Mouse (Mus musculus) heart, adult 2 months (tissue): ENCODE measurements around the gene Dhrs11. TPM values are rescaled to one million over a fixed set of nuclear protein-coding genes. Genes with fewer than 3 reads are reported as not detected.
A peak's percentile ranks its signal among the peaks of the same experiment; 100 is the strongest.

Source experiments
- DNase-seq, 2 experiments: peaks; one replicate each; pipeline ENCODE4 v3.0.0; 2021
- H3K27ac ChIP-seq: fragments of 200-600 bp; 2 replicates; pipeline ENCODE4 v1.8.1; 2022
- H3K27me3 ChIP-seq: fragments of 200-500 bp; 2 replicates; pipeline ENCODE4 v1.6.1; 2012; ENCODE audit warnings: mild to moderate bottlenecking, low read length, inconsistent platforms, mixed read lengths; ENCODE audit not compliant: control insufficient read depth, insufficient read depth
- H3K36me3 ChIP-seq: fragments of 200-500 bp; 2 replicates; pipeline ENCODE4 v1.6.1; 2012; ENCODE audit warnings: low read length, inconsistent platforms; ENCODE audit not compliant: control insufficient read depth, insufficient read depth
- H3K4me1 ChIP-seq: fragments of 200-500 bp; 2 replicates; pipeline ENCODE4 v1.6.1; 2011; ENCODE audit warnings: low read length; ENCODE audit not compliant: control insufficient read depth, insufficient read depth
- H3K4me3 ChIP-seq: fragments of 200-600 bp; 2 replicates; pipeline ENCODE4 v1.8.1; 2022
- H3K79me2 ChIP-seq: fragments of 200-500 bp; replicated peaks from 2 replicates; pipeline ENCODE4 v1.6.1; 2012; ENCODE audit warnings: mild to moderate bottlenecking, inconsistent platforms, low read length, moderate library complexity, mixed read lengths; ENCODE audit not compliant: control insufficient read depth, insufficient read depth
- H3K9ac ChIP-seq: fragments of 200-500 bp; 2 replicates; pipeline ENCODE4 v1.6.1; 2012; ENCODE audit warnings: low read depth, mild to moderate bottlenecking, control low read depth, inconsistent platforms, low read length, mixed read lengths
- CTCF ChIP-seq: fragments of 200-600 bp; IDR thresholded peaks from 2 replicates; pipeline ENCODE4 v1.8.1; 2022; ENCODE audit warnings: antibody characterized with exemption, mild to moderate bottlenecking, moderate library complexity
- EP300 ChIP-seq: fragments of 200-500 bp; IDR thresholded peaks from 2 replicates; pipeline ENCODE4 v1.6.1; 2011; ENCODE audit warnings: low read depth, low read length, control low read depth; ENCODE audit not compliant: insufficient read depth
- POLR2A ChIP-seq: fragments of 200-500 bp; IDR thresholded peaks from 2 replicates; pipeline ENCODE4 v1.6.1; 2011; ENCODE audit warnings: mild to moderate bottlenecking, low read depth, low read length, control low read depth; ENCODE audit not compliant: insufficient read depth
- WGBS: fragments of 180-500 bp; shearing (Covaris S2); methylation state at CpG from one replicate; pipeline ENCODE4 v1.1.7; 2018; 5-methylcytosine and 5-hydroxymethylcytosine counted together
- intact Hi-C: fragments of 180-260 bp; cut with DNase I; formaldehyde crosslinking; loops from one replicate; pipeline ENCODE4 v1.15.1; 2025
- polyA plus RNA-seq: library from polyadenylated mRNA; depleted of rRNA; stranded (reverse); fragments of >200 nt; gene quantifications from 2 replicates; pipeline ENCODE4 v1.2.3, GENCODE M21; 2012
- total RNA-seq, 2 experiments: library from RNA; stranded (reverse); gene quantifications; 2 replicates each; pipeline ENCODE4 v1.2.3; 2021

Dhrs11 gene
- total and polyA plus RNA-seq, 3 experiments: 87.7 to 186 (median 108) TPM

DNA sequence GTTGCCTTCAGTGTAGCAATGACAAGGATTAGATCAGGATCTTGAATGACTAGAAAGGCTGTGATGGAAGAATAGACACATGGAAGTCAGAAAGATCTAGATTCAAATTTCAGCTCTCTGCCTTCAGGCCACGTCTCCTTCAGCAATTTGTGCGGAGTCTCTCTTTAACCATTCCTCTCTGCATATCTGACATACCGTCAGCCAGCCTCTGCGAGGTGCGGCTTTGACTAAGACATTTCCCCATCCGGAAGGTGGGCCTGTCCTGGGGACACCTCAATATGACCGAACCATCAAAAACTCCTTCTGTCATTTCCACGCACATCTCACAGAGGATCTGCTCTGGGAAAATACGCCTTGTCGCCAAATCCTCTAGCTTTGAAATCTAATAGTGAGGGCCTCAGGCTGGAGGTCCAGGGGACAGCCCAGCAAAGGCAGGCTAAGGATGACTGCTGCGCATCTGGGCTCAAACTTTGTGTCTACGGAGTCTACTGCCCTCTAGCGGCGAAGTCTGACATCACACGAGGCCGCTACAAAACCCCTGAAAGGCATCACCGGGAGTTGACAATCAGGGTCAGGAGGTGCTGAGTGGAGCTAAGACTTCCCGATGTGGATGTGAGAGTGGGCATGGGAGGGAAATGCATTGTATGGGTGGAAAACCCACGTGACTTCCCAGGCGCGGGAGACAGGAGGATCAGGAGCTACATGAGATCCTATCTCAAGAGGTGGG lies 31.0 kb downstream of the Dhrs11 start:
- intact Hi-C loops: loop anchor here (1.0 to 5.0 kb wide), 3 partner anchors 21 to 535 kb away; partner anchors contain the start of gene Mrm1
- H3K9ac ChIP-seq: no peak overlapping the region
- WGBS: 19% methylated on average over 21 of the region's 21 CpGs
- no peaks in the 10 kb centered on the region for H3K4me1 ChIP-seq
- H3K27me3 ChIP-seq: no peaks in the 10 kb centered on the region
- no peak overlapping the region for H3K27ac ChIP-seq
- H3K4me3 ChIP-seq: no peak overlapping the region
- DNase-seq: peak; percentile 47 to 79
- peak; percentile 98 for TF ChIP-seq CTCF
- no peak for TF ChIP-seq POLR2A
- H3K36me3 ChIP-seq: no peaks in the 10 kb centered on the region
- no peaks in the 10 kb centered on the region for H3K79me2 ChIP-seq

DNA sequence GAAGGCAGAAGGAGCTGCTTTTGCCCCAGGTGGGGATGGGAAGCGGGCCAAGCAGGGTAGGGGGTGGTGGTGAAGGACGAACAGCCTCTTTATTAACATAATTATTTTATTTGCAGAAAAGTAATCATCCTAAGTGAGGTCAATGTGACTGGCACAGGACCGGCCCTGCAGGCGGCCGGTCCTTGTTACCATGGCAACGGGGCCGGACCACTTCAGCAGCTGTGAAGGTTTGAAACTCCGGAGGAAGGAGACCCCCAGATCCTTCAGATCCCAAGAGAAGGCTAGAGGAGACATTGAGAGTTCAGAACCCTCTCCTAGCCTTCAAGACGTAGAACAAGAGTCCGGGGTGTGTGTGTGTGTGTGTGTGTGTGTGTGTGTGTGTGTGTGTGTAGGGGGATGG lies 31.8 kb downstream of the Dhrs11 start:
- no peaks in the 10 kb centered on the region for H3K79me2 ChIP-seq
- TF ChIP-seq POLR2A (no peak), CTCF (no peak), EP300 (no peak)
- no peaks in the 10 kb centered on the region for H3K36me3 ChIP-seq
- no peak overlapping the region for H3K4me3 ChIP-seq
- H3K27me3 ChIP-seq: no peaks in the 10 kb centered on the region
- no peak for DNase-seq
- H3K27ac ChIP-seq: no peak overlapping the region
- intact Hi-C loops: loop anchor here (5.0 kb wide), 1 partner anchor 535 kb away; no protein-coding TSS in a partner anchor
- H3K9ac ChIP-seq: no peak overlapping the region
- 45% methylated on average over 10 of the region's 10 CpGs for WGBS
- no peaks in the 10 kb centered on the region for H3K4me1 ChIP-seq

DNA sequence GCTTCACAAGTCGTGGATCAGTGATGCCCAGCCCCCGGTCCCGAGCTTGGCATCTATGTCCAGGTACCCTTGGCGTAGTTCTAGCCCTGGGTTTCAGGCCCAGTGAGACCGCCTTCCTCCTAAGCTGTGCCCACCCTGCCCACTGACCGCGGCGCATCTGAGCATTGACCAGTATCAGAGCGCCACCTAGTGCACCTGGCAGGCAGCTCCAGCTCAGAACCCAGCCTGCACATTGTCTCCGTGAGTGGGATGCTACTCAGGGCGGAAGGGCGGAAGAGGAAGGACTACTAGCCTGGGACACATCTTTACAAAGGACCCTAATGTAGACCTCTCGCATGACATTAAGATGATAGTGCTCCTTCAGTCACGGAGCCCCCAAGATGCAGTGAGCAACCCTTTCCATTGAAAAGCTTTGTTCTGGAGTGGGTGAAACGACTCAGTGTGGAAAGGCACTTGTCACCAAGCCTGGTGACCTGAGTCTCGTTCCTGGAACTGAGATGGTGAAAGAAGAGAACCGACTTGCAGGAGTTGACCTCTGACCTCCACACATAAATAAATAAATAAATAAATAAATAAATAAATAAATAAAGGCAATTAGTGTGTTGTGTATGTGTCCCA lies 34.2 kb downstream of the Dhrs11 start:
- Histone ChIP-seq H3K4me3 (no peak overlapping the region), H3K9ac (no peak overlapping the region), H3K27me3 (no peaks in the 10 kb centered on the region), H3K79me2 (no peaks in the 10 kb centered on the region), H3K36me3 (no peaks in the 10 kb centered on the region), H3K27ac (no peak overlapping the region), H3K4me1 (no peaks in the 10 kb centered on the region)
- peak; percentile 49 to 66 for DNase-seq
- intact Hi-C loops: loop anchor here (1.0 to 5.0 kb wide), 3 partner anchors 42 to 532 kb away; no protein-coding TSS in a partner anchor
- 7% methylated on average over 17 of the region's 17 CpGs for WGBS
- TF ChIP-seq EP300 (0 out of 2 replicates have a peak, but pooled peaks have one; percentile 36), POLR2A (no peak), CTCF (peak; percentile 83)

- H3K79me2 ChIP-seq: no peaks in the 10 kb centered on the region
- H3K27ac ChIP-seq: no peak overlapping the region
- no peak overlapping the region for H3K4me3 ChIP-seq
- no peak overlapping the region for H3K9ac ChIP-seq
- no peaks in the 10 kb centered on the region for H3K27me3 ChIP-seq
- intact Hi-C loops: no loop called here
- DNase-seq: no peak
- no peaks in the 10 kb centered on the region for H3K4me1 ChIP-seq
- TF ChIP-seq CTCF (no peak), POLR2A (no peak), EP300 (no peak)
- no peaks in the 10 kb centered on the region for H3K36me3 ChIP-seq
Observed at GRCm38 (mm10) chr11:84793545-84793944, 35.2 kb downstream of the Dhrs11 start.

DNA sequence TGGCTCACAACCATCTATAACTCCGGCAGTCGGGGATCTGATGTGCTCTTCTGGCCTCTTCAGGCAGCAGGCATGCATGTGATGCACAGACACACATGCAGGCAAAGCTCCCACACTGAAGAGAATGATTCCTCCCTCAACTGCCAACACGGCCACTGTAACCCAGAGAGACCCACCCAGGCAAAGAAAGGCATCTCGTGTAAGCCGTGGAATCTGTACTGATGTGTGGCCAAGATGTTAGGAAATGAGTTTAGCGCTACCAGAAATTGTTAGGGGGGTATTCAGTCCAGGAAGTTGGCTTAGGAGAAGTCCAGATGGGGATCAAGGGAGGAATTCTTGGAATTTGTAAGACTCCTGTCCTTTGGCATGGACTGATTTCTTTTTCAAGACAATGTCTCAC lies 38.4 kb downstream of the Dhrs11 start:
- Histone ChIP-seq H3K27me3 (no peaks in the 10 kb centered on the region), H3K4me1 (no peaks in the 10 kb centered on the region), H3K4me3 (no peak overlapping the region), H3K27ac (no peak overlapping the region), H3K36me3 (no peaks in the 10 kb centered on the region), H3K79me2 (no peaks in the 10 kb centered on the region), H3K9ac (no peak overlapping the region)
- TF ChIP-seq POLR2A (no peak), CTCF (no peak), EP300 (no peak)
- WGBS: 52% methylated on average over 6 of the region's 6 CpGs
- intact Hi-C loops: no loop called here
- no peak for DNase-seq
